Mouse (Mus musculus) central nervous system, embryonic 18 days (tissue): ENCODE results near the gene Gm21812. TPM values are rescaled to one million over a fixed set of nuclear protein-coding genes. Genes with fewer than 3 reads are reported as not detected.

Experiments
- polyA plus RNA-seq: library from polyadenylated mRNA; depleted of rRNA; stranded (reverse); fragments of >200 nt; gene quantifications from 2 replicates; pipeline ENCODE4 v1.2.3, GENCODE M21; 2012; rRNA removed

The Gm21812 gene
- not detected in 2 replicates for polyA plus RNA-seq

GRCm38 (mm10) chrY:9347084-9347483 is at the start of gene Gm21812:
Gene Gm21812 (minus strand): TSS chrY:9347184.

Other genes with a start within 250 kb of the Gm21812 start
- gene Gm21292, start 213.3 kb downstream of the Gm21812 start, polyA plus RNA-seq = not detected in 2 replicates
- not detected in 2 replicates for gene Gm21721, start 145.0 kb downstream of the Gm21812 start, polyA plus RNA-seq
- gene Gm21874, start 69.0 kb upstream of the Gm21812 start, polyA plus RNA-seq = not detected in 2 replicates